Comparison of ENCODE assay signal across 9 mouse cellular contexts in the genomic region with DNA sequence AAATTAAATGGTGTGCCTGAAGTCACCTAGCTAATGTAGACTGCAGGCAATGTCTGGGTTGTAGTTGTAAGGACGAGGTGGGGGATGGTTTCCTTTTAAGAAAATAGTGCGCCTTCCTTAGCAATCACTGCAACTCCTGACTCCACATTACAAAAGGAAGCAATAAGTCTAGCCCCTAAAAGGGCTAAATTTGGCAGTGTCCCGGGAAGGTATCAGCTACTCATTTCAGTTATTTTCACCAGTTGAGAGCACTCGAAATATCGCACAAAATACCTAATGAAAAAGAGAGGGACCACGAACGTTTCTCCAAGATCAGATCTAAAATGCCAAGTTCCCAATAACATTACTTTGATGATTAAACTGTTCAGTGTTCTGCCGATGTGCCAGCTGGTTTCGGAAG. TPM values are rescaled to one million over a fixed set of nuclear protein-coding genes. Genes with fewer than 3 reads are reported as not detected.
DNase-seq lines count a peak whose midpoint lies in the region; ATAC-seq and TF ChIP-seq lines count a peak whose summit lies in the region.
"Had no signal": no experiment of that assay in that cellular context is flagged by ENCODE, and none has a peak within 500 bp of the region (broad histone marks: within the 10 kb centered on the region; RNA-seq: fewer than 3 reads in every experiment).

No protein-coding gene starts in this region.

- H3K36me3 ChIP-seq in kidney, embryonic 14.5 days (ENCODE audit: control insufficient read depth, insufficient read depth, low read length): no peaks in the 10 kb centered on the region
- H3K36me3 ChIP-seq in embryonic facial prominence, embryonic 15.5 days: no peaks in the 10 kb centered on the region
- no peaks in the 10 kb centered on the region for H3K36me3 ChIP-seq in liver, embryonic 12.5 days

- no peaks in the 10 kb centered on the region for H3K27me3 ChIP-seq in kidney, embryonic 14.5 days (ENCODE audit: control insufficient read depth, insufficient read depth, low read length)
- no peaks in the 10 kb centered on the region for H3K27me3 ChIP-seq in embryonic facial prominence, embryonic 15.5 days
- H3K27me3 ChIP-seq in liver, embryonic 12.5 days (replicated peaks): peaks cover 33% of the 10 kb centered on the region

- peaks cover 5% of the 10 kb centered on the region; the same call in 1 of the 2 replicates for H3K4me1 ChIP-seq in kidney, embryonic 14.5 days (ENCODE audit: control insufficient read depth, insufficient read depth, low read length)
- peaks cover 45% of the 10 kb centered on the region for H3K4me1 ChIP-seq in bone marrow macrophage, adult 2 months (ENCODE audit: control insufficient read depth, insufficient read depth, low read length)
- peaks cover 11% of the 10 kb centered on the region for H3K4me1 ChIP-seq in embryonic facial prominence, embryonic 15.5 days
- peaks cover 29% of the 10 kb centered on the region for H3K4me1 ChIP-seq in liver, embryonic 12.5 days

- no peak for TF ChIP-seq POLR2A in bone marrow macrophage, adult 2 months (IDR thresholded peaks at IDR 0.05; ENCODE audit: borderline replicate concordance, low read depth, low read length)

- intact Hi-C loops in left cerebral cortex, postnatal 36 days (cut with DNase I): loop anchor here (2.0 kb wide), 1 partner anchor 63 kb away; no protein-coding TSS in a partner anchor

- TF ChIP-seq CTCF in bone marrow macrophage, adult 2 months (IDR thresholded peaks at IDR 0.05; ENCODE audit: low read depth, low read length): no peak

- no peak overlapping the region for H3K27ac ChIP-seq in kidney, embryonic 14.5 days (ENCODE audit: low read depth, low read length)
- peak overlapping the region; percentile 100 for H3K27ac ChIP-seq in bone marrow macrophage, adult 2 months (ENCODE audit: insufficient read depth, low read depth, low read length)
- H3K27ac ChIP-seq in embryonic facial prominence, embryonic 15.5 days (replicated peaks): no peak overlapping the region
- H3K27ac ChIP-seq in liver, embryonic 12.5 days: peak overlapping the region; percentile 79; the same call in 1 of the 2 replicates

- peak overlapping the region; percentile 45 for H3K4me3 ChIP-seq in kidney, embryonic 14.5 days (ENCODE audit: low read length)
- H3K4me3 ChIP-seq in bone marrow macrophage, adult 2 months (ENCODE audit: insufficient read depth, low read length): peak overlapping the region; percentile 66
- peak overlapping the region; percentile 47 for H3K4me3 ChIP-seq in embryonic facial prominence, embryonic 15.5 days (replicated peaks)
- H3K4me3 ChIP-seq in liver, embryonic 12.5 days: peak overlapping the region; percentile 59

- no peak for ATAC-seq in kidney, embryonic 14.5 days (ENCODE audit: low FRiP score, low TSS enrichment)
- ATAC-seq in embryonic facial prominence, embryonic 15.5 days (ENCODE audit: insufficient number of reproducible peaks, low FRiP score, low TSS enrichment, low read depth): no peak
- ATAC-seq in liver, embryonic 12.5 days: no peak

- WGBS in kidney, embryonic 14.5 days: 37% methylated on average over 9 of the region's 9 CpGs
- WGBS in embryonic facial prominence, embryonic 15.5 days: 53% methylated on average over 9 of the region's 9 CpGs
- 48% methylated on average over 9 of the region's 9 CpGs for WGBS in liver, embryonic 12.5 days (ENCODE audit: insufficient replicate concordance)

- H3K9me3 ChIP-seq in kidney, embryonic 14.5 days (ENCODE audit: control insufficient read depth, low read length): no peaks in the 10 kb centered on the region
- H3K9me3 ChIP-seq in embryonic facial prominence, embryonic 15.5 days (replicated peaks): no peaks in the 10 kb centered on the region
- no peaks in the 10 kb centered on the region for H3K9me3 ChIP-seq in liver, embryonic 12.5 days (replicated peaks)

- DNase-seq in kidney, postnatal 14 days: no peak
- DNase-seq in adrenal gland, postnatal 10 days: no peak
- DNase-seq in embryo, embryonic 11 days: no peak
- no peak for DNase-seq in left cerebral cortex, postnatal 36 days (ENCODE audit: low spot score in 2 of 2)
- DNase-seq: right cerebral cortex, postnatal 25 days had no signal

- no peak overlapping the region for H3K9ac ChIP-seq in kidney, embryonic 14.5 days (ENCODE audit: low read depth, low read length)
- H3K9ac ChIP-seq in embryonic facial prominence, embryonic 15.5 days: no peak overlapping the region
- H3K9ac ChIP-seq in liver, embryonic 12.5 days: no peak overlapping the region

- peak overlapping the region; percentile 96 for H3K4me2 ChIP-seq in kidney, embryonic 14.5 days (replicated peaks; ENCODE audit: low read depth, low read length)
- peak overlapping the region; percentile 86 for H3K4me2 ChIP-seq in embryonic facial prominence, embryonic 15.5 days (replicated peaks)
- peak overlapping the region; percentile 91 for H3K4me2 ChIP-seq in liver, embryonic 12.5 days

RNA-seq across cellular contexts. Expression of gene Jak1, which starts 28.6 kb away (rescaled TPM):
- polyA plus RNA-seq in kidney, embryonic 14.5 days (2014; fragmentation: Nextera tagmentation; extraction: Ambion mirVana): 56.0 and 110 TPM in 2 replicates
- 108 and 127 TPM in 2 replicates for polyA plus RNA-seq in bone marrow macrophage, adult 2 months (2012; ENCODE audit: insufficient read depth, insufficient read length, missing spikeins)
- 80.2 and 81.4 TPM in 2 replicates for polyA plus RNA-seq in embryonic facial prominence, embryonic 15.5 days (2015; fragmentation: Nextera tagmentation; extraction: Ambion mirVana)
- 59.7 and 61.2 TPM in 2 replicates for polyA plus RNA-seq in liver, embryonic 12.5 days (2016; fragmentation: Nextera tagmentation; extraction: Ambion mirVana)
- 100 to 1,000 TPM in 1 of 2 experiments, 10 to 100 TPM in 1; 96.0 to 103 TPM for total RNA-seq in adrenal gland, postnatal 10 days (2021)
- total RNA-seq in left cerebral cortex, postnatal 36 days (2021): 100 to 1,000 TPM; 122 to 126 TPM

Comparison
In these comparisons a context has a peak if more than half of its experiments do, and no peak if none do; other contexts are left out.
1. H3K27ac ChIP-seq: peak in bone marrow macrophage, adult 2 months (single experiment) and liver, embryonic 12.5 days (single experiment); none in kidney, embryonic 14.5 days (single experiment) and embryonic facial prominence, embryonic 15.5 days (single experiment).
2. Peak in every context shown above with its lines, with median percentiles within 50 percentile points of each other: H3K4me2 ChIP-seq and H3K4me3 ChIP-seq.